Mouse (Mus musculus) liver, embryonic 16.5 days (tissue): ENCODE measurements around the gene Trit1. TPM values are rescaled to one million over a fixed set of nuclear protein-coding genes. Genes with fewer than 3 reads are reported as not detected.

Experiments
- ATAC-seq: fragments of 200-750 bp; cut with Nextera tagmentation; 2 replicates; pipeline ENCODE4 v1.8.0; 2017; ENCODE audit warnings: low read depth, mild to moderate bottlenecking, moderate number of reproducible peaks, moderate library complexity
- H3K27ac ChIP-seq: fragments of 300-500 bp; sonication (generic); 2 replicates; pipeline ENCODE4 v1.5.1; 2014; ENCODE audit warnings: mild to moderate bottlenecking, low read length
- H3K27me3 ChIP-seq: fragments of 300-500 bp; sonication (generic); 2 replicates; pipeline ENCODE4 v1.6.1; 2014; ENCODE audit warnings: low read depth, low read length, mixed read lengths; ENCODE audit not compliant: control insufficient read depth, insufficient read depth
- H3K36me3 ChIP-seq: fragments of 300-500 bp; sonication (generic); 2 replicates; pipeline ENCODE4 v1.6.1; 2014; ENCODE audit warnings: mild to moderate bottlenecking; ENCODE audit not compliant: control insufficient read depth, insufficient read depth
- H3K4me1 ChIP-seq: fragments of 300-500 bp; sonication (generic); 2 replicates; pipeline ENCODE4 v1.6.1; 2014; ENCODE audit warnings: low read depth, low read length, mixed read lengths; ENCODE audit not compliant: control insufficient read depth
- H3K4me2 ChIP-seq: fragments of 300-500 bp; sonication (generic); 2 replicates; pipeline ENCODE4 v1.6.1; 2014; ENCODE audit warnings: low read depth, low read length, mixed read lengths
- H3K4me3 ChIP-seq: fragments of 300-500 bp; sonication (generic); 2 replicates; pipeline ENCODE4 v1.5.1; 2014; ENCODE audit warnings: low read depth, mild to moderate bottlenecking, low read length
- H3K9ac ChIP-seq: fragments of 300-500 bp; sonication (generic); 2 replicates; pipeline ENCODE4 v1.6.1; 2014; ENCODE audit warnings: low read depth, low read length
- H3K9me3 ChIP-seq: fragments of 300-500 bp; sonication (generic); replicated peaks from 2 replicates; pipeline ENCODE4 v1.6.1; 2016; ENCODE audit warnings: low read length; ENCODE audit not compliant: control insufficient read depth
- WGBS: fragments of 180-500 bp; shearing (Covaris S2); extraction: QIAGEN DNeasy Blood & Tissue Kit; methylation state at CpG from one replicate; pipeline ENCODE4 v1.1.7; 2014; ENCODE audit not compliant: insufficient replicate concordance; 5-methylcytosine and 5-hydroxymethylcytosine counted together
- polyA plus RNA-seq: library from polyadenylated mRNA; unstranded; fragments of >200 nt; fragmentation: Nextera tagmentation; extraction: Ambion mirVana; gene quantifications from 2 replicates; pipeline ENCODE4 v1.2.1, GENCODE M21; 2015

Trit1 gene
- polyA plus RNA-seq, 1 experiment from 2014 or later, result 7.0 TPM

- peaks cover 4% of the 10 kb centered on the region for H3K4me1 ChIP-seq
- H3K9me3 ChIP-seq, result no peaks in the 10 kb centered on the region
- WGBS, result 44% methylated on average over 3 of the region's 3 CpGs
- H3K27me3 ChIP-seq, result peaks cover 26% of the 10 kb centered on the region
- ATAC-seq, result no peak
- no peak overlapping the region for H3K4me2 ChIP-seq
- no peak overlapping the region for H3K9ac ChIP-seq
- no peaks in the 10 kb centered on the region for H3K36me3 ChIP-seq
- no peak overlapping the region for H3K4me3 ChIP-seq
- no peak overlapping the region for H3K27ac ChIP-seq
Measured at GRCm38 (mm10) chr4:122992276-122992675, 24.1 kb upstream of the Trit1 start.

- under 1% methylated on average over 52 of the region's 69 CpGs for WGBS
- peak; percentile 59 for ATAC-seq
- H3K4me3 ChIP-seq, result peak within 1 kb of the TSS; percentile 63
- H3K27me3 ChIP-seq, result peaks cover 51% of the 10 kb centered on the region
- H3K9me3 ChIP-seq, result no peaks in the 10 kb centered on the region
- H3K36me3 ChIP-seq, result no peaks in the 10 kb centered on the region
- no peak within 1 kb of the TSS for H3K27ac ChIP-seq
- peak within 1 kb of the TSS; percentile 49 for H3K9ac ChIP-seq
- H3K4me1 ChIP-seq, result peaks cover 4% of the 10 kb centered on the region
- H3K4me2 ChIP-seq, result peak within 1 kb of the TSS; percentile 73
Measured at GRCm38 (mm10) chr4:122995404-122996220, 20.8 kb upstream of the Trit1 start, which contains the start of gene Mycl. Gene Mycl, plus strand, starts transcription at chr4:122995652.

- Histone ChIP-seq H3K9me3 (no peaks in the 10 kb centered on the region), H3K9ac (peak overlapping the region; percentile 49), H3K4me1 (peaks cover 4% of the 10 kb centered on the region), H3K4me3 (peak overlapping the region; percentile 63), H3K36me3 (no peaks in the 10 kb centered on the region), H3K27me3 (peaks cover 51% of the 10 kb centered on the region), H3K27ac (no peak overlapping the region), H3K4me2 (peak overlapping the region; percentile 73)
- WGBS, result 0% methylated on average over 31 of the region's 32 CpGs
- ATAC-seq, result no peak; the same call in 1 of the 2 replicates
Measured at GRCm38 (mm10) chr4:122996221-122996617, 20.2 kb upstream of the Trit1 start.

- no peak overlapping the region for H3K27ac ChIP-seq
- peak overlapping the region; percentile 49 for H3K9ac ChIP-seq
- under 1% methylated on average over 46 of the region's 47 CpGs for WGBS
- ATAC-seq, result no peak; the same call in 1 of the 2 replicates
- H3K36me3 ChIP-seq, result no peaks in the 10 kb centered on the region
- H3K4me1 ChIP-seq, result peaks cover 4% of the 10 kb centered on the region
- H3K4me3 ChIP-seq, result peak overlapping the region; percentile 63
- peak overlapping the region; percentile 73 for H3K4me2 ChIP-seq
- H3K9me3 ChIP-seq, result no peaks in the 10 kb centered on the region
- H3K27me3 ChIP-seq, result peaks cover 51% of the 10 kb centered on the region
Measured at GRCm38 (mm10) chr4:122996618-122997381, 19.6 kb upstream of the Trit1 start.

GRCm38 (mm10) chr4:122998537-122999262 is 17.7 kb upstream of the Trit1 start:
- 26% methylated on average over 12 of the region's 12 CpGs for WGBS
- Histone ChIP-seq H3K9me3 (no peaks in the 10 kb centered on the region), H3K27me3 (peaks cover 51% of the 10 kb centered on the region), H3K4me2 (peak overlapping the region; percentile 21; the same call in 1 of the 2 replicates), H3K27ac (0 out of 2 replicates have a peak overlapping the region, but pooled peaks have one; percentile 23), H3K36me3 (no peaks in the 10 kb centered on the region), H3K4me3 (no peak overlapping the region), H3K9ac (no peak overlapping the region), H3K4me1 (peaks cover 4% of the 10 kb centered on the region)
- peak; percentile 75 for ATAC-seq

- ATAC-seq, result no peak
- WGBS, result 14% methylated on average over 4 of the region's 4 CpGs
- Histone ChIP-seq H3K9ac (no peak overlapping the region), H3K4me3 (no peak overlapping the region), H3K36me3 (no peaks in the 10 kb centered on the region), H3K4me1 (peaks cover 4% of the 10 kb centered on the region), H3K4me2 (no peak overlapping the region), H3K9me3 (no peaks in the 10 kb centered on the region), H3K27me3 (peaks cover 51% of the 10 kb centered on the region), H3K27ac (no peak overlapping the region)
Measured at GRCm38 (mm10) chr4:122999263-122999691, 17.1 kb upstream of the Trit1 start.

GRCm38 (mm10) chr4:123000130-123000529 is 16.3 kb upstream of the Trit1 start:
- H3K9ac ChIP-seq, result no peak overlapping the region
- H3K27ac ChIP-seq, result no peak overlapping the region
- WGBS, result 71% methylated on average over 14 of the region's 14 CpGs
- no peaks in the 10 kb centered on the region for H3K9me3 ChIP-seq
- H3K27me3 ChIP-seq, result peaks cover 46% of the 10 kb centered on the region
- H3K4me2 ChIP-seq, result no peak overlapping the region
- no peak overlapping the region for H3K4me3 ChIP-seq
- H3K4me1 ChIP-seq, result peaks cover 7% of the 10 kb centered on the region
- ATAC-seq, result no peak
- H3K36me3 ChIP-seq, result no peaks in the 10 kb centered on the region

GRCm38 (mm10) chr4:123000617-123001342 is 15.6 kb upstream of the Trit1 start:
- Histone ChIP-seq H3K4me3 (no peak overlapping the region), H3K4me2 (no peak overlapping the region), H3K36me3 (no peaks in the 10 kb centered on the region), H3K27me3 (peaks cover 40% of the 10 kb centered on the region), H3K9me3 (no peaks in the 10 kb centered on the region), H3K9ac (no peak overlapping the region), H3K27ac (no peak overlapping the region), H3K4me1 (peaks cover 9% of the 10 kb centered on the region)
- WGBS, result 65% methylated on average over 17 of the region's 17 CpGs
- no peak for ATAC-seq
